Mouse (Mus musculus): ENCODE results near the gene Xntrpc. TPM values are rescaled to one million over a fixed set of nuclear protein-coding genes. Genes with fewer than 3 reads are reported as not detected.

Gene Xntrpc
- total RNA-seq (2012; rRNA removed) = 0.76 and 1.1 TPM in 2 replicates

DNA sequence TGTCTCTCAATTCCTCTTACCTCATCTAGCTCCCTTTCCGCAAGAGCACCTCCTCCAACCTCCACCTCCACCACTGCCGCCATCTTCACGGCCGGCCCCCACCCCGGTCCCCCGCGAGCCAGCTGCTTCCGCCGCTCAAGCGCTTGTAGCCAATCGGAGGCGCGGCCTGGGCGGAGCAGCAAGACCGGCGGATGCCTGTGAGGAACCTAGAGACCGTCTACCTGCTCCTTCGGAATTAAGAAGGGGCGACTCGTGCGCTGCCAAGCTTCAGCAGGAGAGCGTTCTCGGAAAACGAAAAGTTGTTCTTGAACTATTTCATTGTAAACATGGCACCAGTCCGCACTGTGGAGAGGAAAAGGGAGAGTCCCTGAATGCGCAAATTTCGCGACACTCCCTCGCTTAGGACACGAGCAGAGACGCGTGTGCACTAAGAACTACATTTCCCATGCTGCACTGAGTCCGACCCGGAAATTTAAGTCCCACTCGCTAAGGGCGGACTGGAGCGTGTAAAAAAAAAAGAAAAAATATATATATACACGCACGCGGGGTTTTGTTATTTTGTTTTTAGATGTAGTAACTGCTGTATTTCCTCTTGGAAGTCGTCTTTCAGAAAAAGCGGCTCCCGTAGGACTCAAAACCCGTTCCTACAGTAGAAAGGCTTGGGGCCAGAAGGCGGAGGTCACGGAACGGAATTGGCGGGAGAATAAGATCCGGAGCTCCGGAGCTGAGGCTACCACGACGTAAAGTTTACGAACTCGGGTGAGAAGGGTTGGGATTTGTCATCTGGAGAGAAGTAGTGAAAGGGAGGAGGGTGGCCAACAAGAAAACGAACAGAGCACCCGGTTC, at the start of gene Xntrpc, which contains the start of the genes Rnf121 and Xndc1:
TSS of gene Xntrpc (plus strand) at position 668 of the 846 bp plus-strand sequence.
TSS of gene Rnf121 (minus strand) at position 424 of the 846 bp plus-strand sequence.
TSS of gene Xndc1 (plus strand) at position 466 of the 846 bp plus-strand sequence.
- TF ChIP-seq MAFK (IDR thresholded peaks at IDR 0.05; ENCODE audit: insufficient read depth, low read depth, low read length) = 0 out of 2 replicates have a peak, but pooled peaks have one; percentile 34
- peak; percentile 88 for TF ChIP-seq ZNF384 (IDR thresholded peaks at IDR 0.05; ENCODE audit: low read depth, low read length)
- TF ChIP-seq HCFC1 (IDR thresholded peaks at IDR 0.05; ENCODE audit: borderline replicate concordance, insufficient read depth, low read length) = peak; percentile 93
- TF ChIP-seq ZC3H11A (IDR thresholded peaks at IDR 0.05; ENCODE audit: borderline replicate concordance, low read depth, low read length) = no peak
- TF ChIP-seq CHD2 (IDR thresholded peaks at IDR 0.05; ENCODE audit: low read depth, low read length) = peak; percentile 92
- H3K36me3 ChIP-seq (ENCODE audit: control insufficient read depth, insufficient read depth, low read length, poor library complexity, severe bottlenecking) = no peaks in the 10 kb centered on the region
- no peaks in the 10 kb centered on the region for H3K4me1 ChIP-seq (ENCODE audit: control insufficient read depth in 2 of 2, insufficient read depth in 2 of 2, low read length in 2 of 2, poor library complexity in 1 of 2)
- peak within 1 kb of the TSS; percentile 75 for H3K27ac ChIP-seq (ENCODE audit: insufficient read depth, low read depth, low read length, poor library complexity, severe bottlenecking)
- H3K9me3 ChIP-seq (ENCODE audit: control insufficient read depth, insufficient read depth, low read depth, low read length) = no peaks in the 10 kb centered on the region
- peak; percentile 83 for DNase-seq (ENCODE audit: low read depth, low spot score)
- peak within 1 kb of the TSS; percentile 80 to 83 for H3K4me3 ChIP-seq (ENCODE audit: insufficient read depth in 1 of 2, low read depth in 1 of 2, low read length in 2 of 2, poor library complexity in 1 of 2, severe bottlenecking in 1 of 2)
- in situ Hi-C loops (cut with MboI; ENCODE audit: low sequenced_read_pairs in 2 of 2, unreplicated experiment in 2 of 2) = no loop called here
- H3K9ac ChIP-seq (ENCODE audit: insufficient read depth, low read depth, low read length, poor library complexity, severe bottlenecking) = peak within 1 kb of the TSS; percentile 90

DNA sequence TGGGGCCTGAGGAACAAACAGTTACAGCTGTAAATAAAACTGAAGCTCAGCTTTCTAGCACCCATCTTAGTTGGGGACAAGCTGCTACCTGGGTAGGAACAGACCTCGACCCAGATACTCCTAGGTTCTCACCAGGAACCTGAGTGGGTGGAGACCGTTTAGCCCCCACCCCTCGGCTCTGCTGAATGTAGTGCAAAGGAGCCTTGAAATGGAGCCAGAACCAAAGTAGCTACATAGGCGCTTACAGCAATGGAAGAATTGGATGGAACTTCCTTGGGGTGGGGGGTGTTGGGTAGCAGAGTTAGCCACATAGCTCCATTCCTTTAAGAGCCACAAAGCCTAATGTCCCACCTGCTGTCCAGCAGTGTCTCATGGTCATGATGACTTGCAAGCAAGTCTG, 48.6 kb upstream of the Xntrpc start:
- Histone ChIP-seq H3K9ac (ENCODE audit: insufficient read depth, low read depth, low read length, poor library complexity, severe bottlenecking) (no peak overlapping the region), H3K4me1 (ENCODE audit: control insufficient read depth in 2 of 2, insufficient read depth in 2 of 2, low read length in 2 of 2, poor library complexity in 1 of 2) (no peaks in the 10 kb centered on the region), H3K4me3 (ENCODE audit: insufficient read depth in 1 of 2, low read depth in 1 of 2, low read length in 2 of 2, poor library complexity in 1 of 2, severe bottlenecking in 1 of 2) (no peak overlapping the region), H3K9me3 (ENCODE audit: control insufficient read depth, insufficient read depth, low read depth, low read length) (no peaks in the 10 kb centered on the region), H3K27ac (ENCODE audit: insufficient read depth, low read depth, low read length, poor library complexity, severe bottlenecking) (no peak overlapping the region), H3K36me3 (ENCODE audit: control insufficient read depth, insufficient read depth, low read length, poor library complexity, severe bottlenecking) (peaks cover 62% of the 10 kb centered on the region)
- TF ChIP-seq HCFC1 (IDR thresholded peaks at IDR 0.05; ENCODE audit: borderline replicate concordance, insufficient read depth, low read length) = no peak
- no peak for TF ChIP-seq ZNF384 (IDR thresholded peaks at IDR 0.05; ENCODE audit: low read depth, low read length)
- TF ChIP-seq CHD2 (IDR thresholded peaks at IDR 0.05; ENCODE audit: low read depth, low read length) = no peak
- no peak for TF ChIP-seq MAFK (IDR thresholded peaks at IDR 0.05; ENCODE audit: insufficient read depth, low read depth, low read length)
- no peak for TF ChIP-seq ZC3H11A (IDR thresholded peaks at IDR 0.05; ENCODE audit: borderline replicate concordance, low read depth, low read length)
- in situ Hi-C loops (cut with MboI; ENCODE audit: low sequenced_read_pairs in 2 of 2, unreplicated experiment in 2 of 2) = no loop called here
- DNase-seq (ENCODE audit: low read depth, low spot score) = no peak

DNA sequence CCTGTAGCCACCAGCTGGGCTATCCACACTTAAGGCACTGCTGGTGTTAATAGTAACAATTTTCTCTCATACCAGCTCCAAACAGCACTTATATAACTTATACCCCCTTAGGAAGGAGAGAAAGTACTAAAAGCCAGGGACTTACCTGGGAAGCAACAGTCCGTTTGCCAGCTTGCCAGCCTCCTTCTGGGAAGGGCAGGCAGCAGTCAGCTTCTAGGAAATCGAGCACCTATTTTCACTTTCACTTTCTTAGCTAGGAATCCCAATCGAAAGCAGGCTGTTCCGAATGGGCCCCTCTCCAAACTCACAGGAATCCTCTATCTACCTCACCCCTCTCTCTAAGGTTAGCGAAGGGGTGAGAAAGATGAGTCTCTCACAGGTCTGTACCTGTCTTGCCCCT, 48.1 kb upstream of the Xntrpc start:
- DNase-seq (ENCODE audit: low read depth, low spot score) = no peak
- peaks cover 57% of the 10 kb centered on the region for H3K36me3 ChIP-seq (ENCODE audit: control insufficient read depth, insufficient read depth, low read length, poor library complexity, severe bottlenecking)
- no peak overlapping the region for H3K4me3 ChIP-seq (ENCODE audit: insufficient read depth in 1 of 2, low read depth in 1 of 2, low read length in 2 of 2, poor library complexity in 1 of 2, severe bottlenecking in 1 of 2)
- in situ Hi-C loops (cut with MboI; ENCODE audit: low sequenced_read_pairs in 2 of 2, unreplicated experiment in 2 of 2) = no loop called here
- H3K27ac ChIP-seq (ENCODE audit: insufficient read depth, low read depth, low read length, poor library complexity, severe bottlenecking) = no peak overlapping the region
- TF ChIP-seq MAFK (IDR thresholded peaks at IDR 0.05; ENCODE audit: insufficient read depth, low read depth, low read length) (no peak), CHD2 (IDR thresholded peaks at IDR 0.05; ENCODE audit: low read depth, low read length) (no peak), ZNF384 (IDR thresholded peaks at IDR 0.05; ENCODE audit: low read depth, low read length) (no peak), HCFC1 (IDR thresholded peaks at IDR 0.05; ENCODE audit: borderline replicate concordance, insufficient read depth, low read length) (no peak), ZC3H11A (IDR thresholded peaks at IDR 0.05; ENCODE audit: borderline replicate concordance, low read depth, low read length) (no peak)
- peaks cover under 1 to 3% of the 10 kb centered on the region in 2 experiments; a peak in 2 of 4 replicates for H3K4me1 ChIP-seq (ENCODE audit: control insufficient read depth in 2 of 2, insufficient read depth in 2 of 2, low read length in 2 of 2, poor library complexity in 1 of 2)
- H3K9me3 ChIP-seq (ENCODE audit: control insufficient read depth, insufficient read depth, low read depth, low read length) = no peaks in the 10 kb centered on the region
- H3K9ac ChIP-seq (ENCODE audit: insufficient read depth, low read depth, low read length, poor library complexity, severe bottlenecking) = no peak overlapping the region

DNA sequence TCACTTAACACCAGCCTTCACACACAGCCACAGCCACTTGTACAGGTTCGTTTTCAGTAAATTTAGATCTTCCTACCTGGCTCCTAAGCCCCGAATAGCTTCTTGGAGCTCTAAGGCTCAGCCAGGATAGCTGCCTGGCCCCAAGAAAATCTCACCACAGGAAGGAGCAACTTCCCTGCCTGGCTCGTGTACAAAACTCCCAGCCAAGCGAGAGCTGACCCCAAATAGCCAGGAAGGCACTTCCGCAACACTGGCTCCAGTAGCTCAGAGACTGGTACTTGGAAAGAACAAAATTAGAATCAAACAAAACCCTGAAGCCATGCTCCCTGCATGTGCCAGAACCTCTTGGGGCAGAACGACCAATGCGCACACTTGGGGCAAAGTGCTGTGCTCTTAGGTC, 47.5 kb upstream of the Xntrpc start:
- Histone ChIP-seq H3K4me1 (ENCODE audit: control insufficient read depth in 2 of 2, insufficient read depth in 2 of 2, low read length in 2 of 2, poor library complexity in 1 of 2) (peaks cover 5 to 6% of the 10 kb centered on the region in 2 experiments; a peak in 2 of 4 replicates), H3K4me3 (ENCODE audit: insufficient read depth in 1 of 2, low read depth in 1 of 2, low read length in 2 of 2, poor library complexity in 1 of 2, severe bottlenecking in 1 of 2) (no peak overlapping the region), H3K27ac (ENCODE audit: insufficient read depth, low read depth, low read length, poor library complexity, severe bottlenecking) (no peak overlapping the region), H3K9ac (ENCODE audit: insufficient read depth, low read depth, low read length, poor library complexity, severe bottlenecking) (no peak overlapping the region), H3K9me3 (ENCODE audit: control insufficient read depth, insufficient read depth, low read depth, low read length) (no peaks in the 10 kb centered on the region), H3K36me3 (ENCODE audit: control insufficient read depth, insufficient read depth, low read length, poor library complexity, severe bottlenecking) (peaks cover 57% of the 10 kb centered on the region)
- in situ Hi-C loops (cut with MboI; ENCODE audit: low sequenced_read_pairs in 2 of 2, unreplicated experiment in 2 of 2) = no loop called here
- DNase-seq (ENCODE audit: low read depth, low spot score) = no peak
- TF ChIP-seq HCFC1 (IDR thresholded peaks at IDR 0.05; ENCODE audit: borderline replicate concordance, insufficient read depth, low read length) = no peak
- no peak for TF ChIP-seq MAFK (IDR thresholded peaks at IDR 0.05; ENCODE audit: insufficient read depth, low read depth, low read length)
- no peak for TF ChIP-seq ZNF384 (IDR thresholded peaks at IDR 0.05; ENCODE audit: low read depth, low read length)
- TF ChIP-seq ZC3H11A (IDR thresholded peaks at IDR 0.05; ENCODE audit: borderline replicate concordance, low read depth, low read length) = no peak
- TF ChIP-seq CHD2 (IDR thresholded peaks at IDR 0.05; ENCODE audit: low read depth, low read length) = no peak

Data from ES-E14 (cell line).